Comparison of ENCODE assay signal across 8 mouse cellular contexts in the genomic region with DNA sequence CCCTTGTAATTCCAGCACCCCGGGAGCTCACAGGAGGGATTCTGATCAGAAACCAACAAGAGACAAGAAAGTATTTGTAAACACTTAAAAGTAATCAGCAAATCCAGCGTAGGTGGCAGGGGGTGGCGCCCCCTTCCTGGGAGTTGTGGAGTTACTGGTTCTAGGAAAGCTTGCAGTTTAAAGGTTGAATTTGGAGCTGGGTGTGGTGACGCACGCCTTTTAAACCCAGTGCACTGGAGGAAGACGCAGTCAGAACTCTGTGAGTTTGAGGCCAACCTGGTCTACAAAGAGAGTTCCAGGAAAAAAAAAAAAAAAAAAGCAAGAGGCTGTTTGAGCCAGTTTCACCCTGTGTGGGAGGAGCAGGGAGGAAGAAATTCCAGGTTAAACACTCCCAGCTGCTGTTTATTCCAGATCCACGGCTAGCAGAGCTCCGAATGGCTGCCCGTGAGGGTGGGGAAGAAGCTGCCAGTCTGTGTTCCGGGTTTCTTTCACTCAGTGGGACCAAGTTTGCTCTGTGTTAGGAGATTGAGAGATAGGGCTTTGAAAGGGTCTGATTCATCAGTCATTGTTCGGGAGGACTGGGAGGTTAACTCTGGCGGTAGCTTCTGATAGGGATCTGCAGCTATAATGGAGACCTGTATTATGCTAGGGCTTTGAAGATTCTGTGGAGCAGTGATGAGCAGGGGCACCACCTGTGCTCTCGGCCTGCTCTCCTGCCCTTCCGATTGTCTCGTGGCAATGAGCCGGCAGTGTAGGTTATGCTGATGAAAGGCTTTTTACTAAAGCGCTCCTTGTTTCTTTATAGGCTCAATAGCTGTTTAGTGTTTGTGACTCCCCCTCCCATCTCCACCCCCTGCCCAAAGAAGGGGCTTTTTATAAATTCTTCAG.
DNase-seq lines count a peak whose midpoint lies in the region; ATAC-seq lines count a peak whose summit lies in the region.

No protein-coding gene starts in this region.

- intact Hi-C loops in heart, postnatal 36 days (cut with DNase I) = loop anchor here (2.0 kb wide), 1 partner anchor 15 kb away; no protein-coding TSS in a partner anchor

- H3K4me3 ChIP-seq in heart, embryonic 16.5 days (ENCODE audit: low read length) = no peak overlapping the region

- no peak for ATAC-seq in heart, embryonic 16.5 days (replicated peaks; ENCODE audit: extremely low read depth, insufficient read depth, low FRiP score)
- ATAC-seq in activated CD4-positive, CD25-positive, alpha-beta regulatory T cell, adult 4 months = peak; percentile 40
- no peak for ATAC-seq in monocyte, adult 5-6 weeks (replicated peaks; ENCODE audit: insufficient number of reproducible peaks, low FRiP score, low TSS enrichment, poor library complexity, severe bottlenecking)

- WGBS in heart, embryonic 16.5 days = 68% methylated on average over 17 of the region's 17 CpGs

- H3K36me3 ChIP-seq in heart, embryonic 16.5 days (ENCODE audit: control insufficient read depth, insufficient read depth) = no peaks in the 10 kb centered on the region

- H3K9me3 ChIP-seq in heart, embryonic 16.5 days (replicated peaks; ENCODE audit: control insufficient read depth, low read length) = no peaks in the 10 kb centered on the region

- H3K9ac ChIP-seq in heart, embryonic 16.5 days (ENCODE audit: low read length) = no peak overlapping the region

- H3K27ac ChIP-seq in heart, embryonic 16.5 days (ENCODE audit: low read length) = peak overlapping the region; percentile 48; the same call in 1 of the 2 replicates

- H3K27me3 ChIP-seq in heart, embryonic 16.5 days (ENCODE audit: control insufficient read depth, insufficient read depth, low read length) = no peaks in the 10 kb centered on the region

- H3K4me2 ChIP-seq in heart, embryonic 16.5 days (ENCODE audit: low read depth, low read length) = no peak overlapping the region

- peaks cover 64% of the 10 kb centered on the region for H3K4me1 ChIP-seq in heart, embryonic 16.5 days (ENCODE audit: control insufficient read depth, insufficient read depth, low read length)

- DNase-seq in heart, postnatal 36 days = no peak
- DNase-seq in CD4-positive helper T cell, adult 2 months (ENCODE audit: low read depth, low spot score) = peak; percentile 19
- DNase-seq in kidney, postnatal 4 days = peak; percentile 53 to 64
- DNase-seq in right cerebral cortex, adult 18-20 months = no peak
- DNase-seq in layer of hippocampus, adult 11-12 months (ENCODE audit: low spot score) = no peak

Comparison
In these comparisons a context has a peak if more than half of its experiments do, and no peak if none do; other contexts are left out.
1. DNase-seq: peak in CD4-positive helper T cell, adult 2 months (single experiment) and kidney, postnatal 4 days (2 of 2); none in heart, postnatal 36 days (0 of 2), right cerebral cortex, adult 18-20 months (single experiment) and layer of hippocampus, adult 11-12 months (single experiment).